Mouse (Mus musculus): Measurements from ENCODE around the gene Ankrd63.

DNA sequence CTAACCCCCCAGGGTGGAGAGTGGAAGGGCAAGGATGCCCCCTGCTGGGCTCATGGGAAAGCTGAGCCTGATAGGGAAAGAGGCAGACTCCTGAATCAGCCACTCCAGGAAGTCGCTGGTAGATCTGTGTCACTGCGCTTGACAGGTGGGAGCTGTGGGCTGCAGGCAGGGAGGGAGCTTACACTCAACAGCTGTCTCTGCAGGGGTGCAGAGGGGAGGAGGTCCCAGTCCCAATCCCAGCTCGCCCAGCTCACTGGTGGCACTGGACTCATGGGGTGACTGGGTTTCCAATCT, 26.8 kb upstream of the Ankrd63 start:
- TF ChIP-seq HCFC1 (IDR thresholded peaks at IDR 0.05; ENCODE audit: borderline replicate concordance, insufficient read depth, low read length) (no peak), MAFK (IDR thresholded peaks at IDR 0.05; ENCODE audit: insufficient read depth, low read depth, low read length) (no peak), CHD2 (IDR thresholded peaks at IDR 0.05; ENCODE audit: low read depth, low read length) (no peak), ZC3H11A (IDR thresholded peaks at IDR 0.05; ENCODE audit: borderline replicate concordance, low read depth, low read length) (0 out of 2 replicates have a peak, but pooled peaks have one; percentile 19)
